Mouse (Mus musculus) megakaryocyte, embryonic 14.5 days (primary cell): ENCODE results near the gene Galp. TPM values are rescaled to one million over a fixed set of nuclear protein-coding genes. Genes with fewer than 3 reads are reported as not detected.

Source experiments
- H3K27me3 ChIP-seq: replicated peaks from 2 replicates; pipeline ENCODE3; 2012; ENCODE audit warnings: inconsistent platforms
- H3K36me3 ChIP-seq: replicated peaks from 2 replicates; pipeline ENCODE3; 2012; ENCODE audit warnings: low read length, inconsistent platforms, mixed read lengths
- H3K4me1 ChIP-seq: 2 replicates; pipeline ENCODE4 v1.6.1; 2012; ENCODE audit warnings: inconsistent platforms
- H3K4me3 ChIP-seq: replicated peaks from 2 replicates; pipeline ENCODE3; 2012; ENCODE audit warnings: moderate library complexity, mild to moderate bottlenecking, inconsistent platforms
- H3K9me3 ChIP-seq: 2 replicates; pipeline ENCODE4 v1.6.1; 2012; ENCODE audit warnings: inconsistent platforms
- FLI1 ChIP-seq: IDR thresholded peaks from 2 replicates; pipeline ENCODE4 v1.6.1; 2012; ENCODE audit warnings: low read length, inconsistent platforms, mixed read lengths
- GATA1 ChIP-seq: IDR thresholded peaks from 3 replicates; pipeline ENCODE4 v1.6.1; 2012; ENCODE audit warnings: mixed read lengths, low read length, inconsistent platforms, borderline replicate concordance
- polyA plus RNA-seq: library from polyadenylated mRNA; stranded (reverse); fragments of >175 nt; gene quantifications from 2 replicates; pipeline ENCODE4 v1.2.3, GENCODE M21; 2012; ENCODE audit warnings: low replicate concordance; ENCODE audit not compliant: insufficient read depth

The Galp gene
- polyA plus RNA-seq = not detected in 2 replicates

DNA sequence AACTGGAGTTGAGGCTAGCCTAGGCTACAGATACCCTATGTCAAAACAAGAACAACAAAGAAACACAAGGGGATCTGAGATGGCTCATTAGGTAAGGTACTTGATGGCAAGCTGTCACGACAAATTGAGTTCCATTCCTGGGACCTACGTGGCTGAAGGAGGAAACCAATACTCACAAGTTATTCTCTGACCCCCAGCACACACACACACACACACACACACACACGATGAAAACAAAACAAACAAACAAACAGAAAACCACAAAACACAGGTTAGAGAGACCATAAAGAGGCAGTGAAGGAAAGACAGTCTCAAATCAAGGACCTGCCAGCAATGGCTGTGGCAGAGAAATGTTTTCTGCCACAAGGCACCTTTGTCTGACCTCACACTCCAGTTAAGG lies at the start of gene Galp:
Galp (plus strand) TSS at position 301 of the 400 bp plus-strand sequence.
- H3K9me3 ChIP-seq = no peaks in the 10 kb centered on the region
- no peaks in the 10 kb centered on the region for H3K36me3 ChIP-seq
- TF ChIP-seq GATA1 (no peak), FLI1 (no peak)
- peak within 1 kb of the TSS; percentile 10 for H3K4me3 ChIP-seq
- peaks cover 9% of the 10 kb centered on the region for H3K27me3 ChIP-seq
- peaks cover 18% of the 10 kb centered on the region for H3K4me1 ChIP-seq

DNA sequence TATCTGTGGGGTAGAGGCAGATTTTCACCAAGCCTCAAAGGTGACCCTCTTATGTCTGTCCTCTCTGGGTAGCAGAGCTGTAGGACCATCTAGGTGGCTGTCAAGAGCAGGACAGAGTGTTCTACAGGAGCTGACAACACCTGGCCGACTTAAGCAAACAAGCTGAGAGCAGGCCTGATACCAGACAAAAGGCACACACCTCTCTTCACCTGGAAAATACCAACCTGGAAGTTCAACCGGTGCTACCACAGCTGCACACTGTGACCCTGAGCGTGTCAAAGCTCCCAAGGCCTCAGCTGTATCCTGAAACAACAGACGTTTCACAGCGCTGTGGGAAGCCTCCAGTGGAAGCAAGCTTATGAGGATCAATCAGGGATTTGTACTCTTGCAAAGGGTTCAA lies 49.2 kb upstream of the Galp start:
- peaks cover 98% of the 10 kb centered on the region for H3K4me1 ChIP-seq
- H3K9me3 ChIP-seq = no peaks in the 10 kb centered on the region
- TF ChIP-seq FLI1 = no peak
- no peak for TF ChIP-seq GATA1
- H3K36me3 ChIP-seq = peaks cover 9% of the 10 kb centered on the region
- H3K27me3 ChIP-seq = no peaks in the 10 kb centered on the region
- H3K4me3 ChIP-seq = no peak overlapping the region

DNA sequence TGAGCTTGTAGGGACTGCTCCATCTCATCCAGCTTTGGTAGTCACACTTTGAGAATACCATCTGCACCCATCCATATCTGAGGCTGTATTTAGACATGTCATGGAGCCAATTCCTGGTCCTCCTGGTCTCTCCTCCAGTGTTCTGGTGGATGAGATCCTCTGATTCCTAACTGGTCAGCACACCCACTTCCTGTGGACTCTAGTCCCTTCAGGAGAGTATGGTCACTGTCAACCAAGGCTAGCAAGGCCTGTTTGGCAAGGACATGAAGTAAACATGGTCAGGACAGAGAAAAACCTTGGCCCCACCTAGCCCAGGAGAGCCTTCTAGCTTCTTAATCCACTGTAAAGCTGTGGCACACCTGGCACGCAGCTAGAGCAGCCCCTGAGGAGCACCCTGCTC lies 45.6 kb upstream of the Galp start:
- H3K36me3 ChIP-seq = peaks cover 2% of the 10 kb centered on the region
- H3K4me3 ChIP-seq = peak overlapping the region; percentile 55
- H3K4me1 ChIP-seq = peaks cover 90% of the 10 kb centered on the region
- no peaks in the 10 kb centered on the region for H3K9me3 ChIP-seq
- H3K27me3 ChIP-seq = no peaks in the 10 kb centered on the region
- TF ChIP-seq FLI1 (no peak), GATA1 (no peak)

DNA sequence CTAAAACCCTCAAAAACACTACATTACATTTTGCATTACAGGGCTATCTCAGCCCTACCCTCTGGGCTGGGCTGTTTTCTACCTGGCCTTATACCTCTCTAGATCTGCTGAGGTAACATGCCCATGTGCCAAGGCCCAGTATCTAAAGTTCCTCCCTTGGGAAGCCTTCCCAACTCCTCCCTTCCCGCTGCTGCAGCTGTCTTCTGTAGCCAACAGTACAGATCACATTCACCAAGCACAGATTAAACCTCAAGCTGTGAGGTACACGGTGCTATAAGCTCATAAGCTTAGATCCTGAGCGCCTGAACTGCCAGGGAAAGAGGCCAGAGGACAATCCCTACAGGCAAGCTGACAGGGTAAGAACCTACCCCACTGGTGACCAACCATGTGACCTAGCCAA lies 44.9 kb upstream of the Galp start:
- peak overlapping the region; percentile 3 for H3K4me3 ChIP-seq
- H3K9me3 ChIP-seq = no peaks in the 10 kb centered on the region
- H3K27me3 ChIP-seq = no peaks in the 10 kb centered on the region
- H3K36me3 ChIP-seq = peaks cover 2% of the 10 kb centered on the region
- peaks cover 89% of the 10 kb centered on the region for H3K4me1 ChIP-seq
- TF ChIP-seq FLI1 = no peak
- no peak for TF ChIP-seq GATA1

DNA sequence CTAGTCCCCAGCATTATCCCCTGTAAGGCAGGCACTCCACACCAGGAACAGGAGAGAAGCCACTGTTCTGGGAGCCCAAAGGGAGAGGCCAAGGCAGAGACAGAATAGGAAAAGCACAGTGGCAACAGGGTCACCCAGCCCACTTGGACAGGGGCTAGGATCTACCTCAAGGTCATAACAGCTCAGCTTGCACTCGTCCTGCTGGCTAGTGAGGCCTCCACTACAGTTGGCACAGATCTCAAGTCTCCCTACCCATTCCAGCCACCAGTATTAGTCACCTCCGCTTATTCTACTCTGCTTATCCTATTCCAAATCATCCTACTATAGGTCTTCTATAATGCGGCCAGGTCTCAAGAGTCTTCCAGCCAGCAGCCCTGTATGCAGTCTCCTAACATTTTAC lies 43.8 kb upstream of the Galp start:
- Histone ChIP-seq H3K4me1 (peaks cover 87% of the 10 kb centered on the region), H3K9me3 (no peaks in the 10 kb centered on the region), H3K4me3 (peak overlapping the region; percentile 59), H3K27me3 (no peaks in the 10 kb centered on the region), H3K36me3 (peaks cover 2% of the 10 kb centered on the region)
- TF ChIP-seq FLI1 = no peak
- no peak for TF ChIP-seq GATA1

DNA sequence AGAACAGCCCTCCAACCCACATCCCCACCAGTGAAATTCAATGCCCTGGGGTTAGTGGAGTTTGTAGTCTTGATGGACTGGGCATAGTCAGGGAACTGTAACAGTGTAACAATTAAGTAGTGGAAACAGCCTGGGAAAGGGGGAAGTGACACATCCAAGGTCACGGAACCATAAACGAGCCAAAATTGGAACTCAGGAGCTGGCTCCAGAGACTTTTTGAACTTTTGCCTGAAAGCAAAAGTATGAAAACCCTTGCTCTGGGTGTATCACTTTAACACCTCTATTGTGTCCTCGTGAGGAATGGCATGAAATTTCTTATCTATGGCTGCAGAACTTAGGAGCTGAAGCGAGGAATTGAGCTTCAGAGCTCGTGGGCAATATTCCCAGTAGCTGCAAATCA lies 42.7 kb upstream of the Galp start:
- Histone ChIP-seq H3K4me1 (peaks cover 85% of the 10 kb centered on the region), H3K27me3 (no peaks in the 10 kb centered on the region), H3K9me3 (no peaks in the 10 kb centered on the region), H3K4me3 (peak overlapping the region; percentile 92), H3K36me3 (peaks cover 2% of the 10 kb centered on the region)
- TF ChIP-seq FLI1 (no peak), GATA1 (no peak)

DNA sequence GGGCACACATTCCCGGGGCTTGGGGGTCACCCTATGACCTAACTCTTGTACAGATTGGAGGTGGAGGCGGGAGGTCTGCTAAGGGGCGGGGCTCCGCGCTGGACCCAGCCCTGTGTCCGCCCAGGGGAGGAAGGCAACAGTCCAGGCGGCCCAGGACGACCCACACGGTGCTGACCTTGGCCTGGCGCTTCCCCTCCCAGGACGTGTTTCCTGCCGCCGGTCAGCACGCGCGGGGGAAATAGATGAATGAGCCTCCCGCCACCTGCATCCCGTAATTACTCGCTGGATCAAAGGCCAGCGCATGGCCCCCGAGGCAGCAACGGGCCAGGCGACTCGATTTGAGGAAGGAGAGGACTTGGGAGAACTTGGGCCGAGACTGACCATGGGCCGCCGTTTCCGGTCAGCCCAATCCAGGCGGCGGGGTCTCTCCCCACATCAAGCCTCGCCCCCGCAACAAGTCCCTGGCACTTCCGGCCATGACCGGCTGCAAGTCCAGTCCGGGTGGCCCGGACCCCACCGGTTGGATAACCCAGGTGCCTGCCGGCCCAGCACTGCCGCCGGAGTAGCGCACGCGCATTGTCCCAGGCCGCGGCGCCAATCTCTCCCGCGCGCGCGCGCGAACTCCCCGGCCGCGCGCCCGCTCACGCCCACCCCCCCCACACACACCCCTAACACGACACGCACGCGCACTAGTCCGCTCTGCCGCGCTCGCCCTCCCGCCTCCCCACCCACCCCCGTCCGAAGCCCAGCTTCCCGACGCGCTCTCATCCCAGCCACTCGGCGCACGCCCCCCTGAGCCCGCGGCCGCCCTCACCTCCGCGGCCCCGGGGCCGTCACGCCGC lies 41.6 kb upstream of the Galp start:
- Histone ChIP-seq H3K27me3 (no peaks in the 10 kb centered on the region), H3K4me1 (peaks cover 80% of the 10 kb centered on the region), H3K4me3 (peak overlapping the region; percentile 92), H3K36me3 (no peaks in the 10 kb centered on the region), H3K9me3 (no peaks in the 10 kb centered on the region)
- no peak for TF ChIP-seq GATA1
- no peak for TF ChIP-seq FLI1

DNA sequence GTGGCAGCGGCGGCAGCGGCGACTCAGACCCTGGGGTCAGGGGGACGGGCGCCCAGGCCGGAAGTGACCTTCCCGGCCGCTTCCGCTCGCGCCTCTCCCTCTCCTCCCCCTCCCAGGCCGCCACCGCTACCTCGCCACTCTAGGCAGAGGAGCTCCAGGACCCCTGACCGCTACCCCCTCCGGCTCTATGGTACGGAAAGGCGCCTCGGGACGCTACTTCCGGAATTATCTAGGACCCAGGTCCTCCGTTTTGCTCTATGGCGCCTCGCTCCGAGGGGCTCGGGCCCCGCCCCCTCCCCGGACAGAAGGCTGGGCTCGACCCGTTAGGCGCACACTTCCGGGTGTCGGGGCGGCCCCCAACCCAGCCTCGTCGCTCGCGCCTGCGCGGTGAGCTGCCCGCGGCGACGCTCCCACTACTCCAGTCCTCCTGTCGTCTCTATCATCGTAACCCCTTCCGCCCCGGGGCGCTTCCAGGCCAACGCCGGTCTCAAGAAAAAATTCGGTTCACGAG lies 40.9 kb upstream of the Galp start, which contains the start of gene Zfp787:
Zfp787 (minus strand) TSS at position 97 of the 511 bp plus-strand sequence.
- TF ChIP-seq FLI1 (peak; percentile 65; the same call in 1 of the 2 replicates), GATA1 (no peak)
- peaks cover 73% of the 10 kb centered on the region for H3K4me1 ChIP-seq

DNA sequence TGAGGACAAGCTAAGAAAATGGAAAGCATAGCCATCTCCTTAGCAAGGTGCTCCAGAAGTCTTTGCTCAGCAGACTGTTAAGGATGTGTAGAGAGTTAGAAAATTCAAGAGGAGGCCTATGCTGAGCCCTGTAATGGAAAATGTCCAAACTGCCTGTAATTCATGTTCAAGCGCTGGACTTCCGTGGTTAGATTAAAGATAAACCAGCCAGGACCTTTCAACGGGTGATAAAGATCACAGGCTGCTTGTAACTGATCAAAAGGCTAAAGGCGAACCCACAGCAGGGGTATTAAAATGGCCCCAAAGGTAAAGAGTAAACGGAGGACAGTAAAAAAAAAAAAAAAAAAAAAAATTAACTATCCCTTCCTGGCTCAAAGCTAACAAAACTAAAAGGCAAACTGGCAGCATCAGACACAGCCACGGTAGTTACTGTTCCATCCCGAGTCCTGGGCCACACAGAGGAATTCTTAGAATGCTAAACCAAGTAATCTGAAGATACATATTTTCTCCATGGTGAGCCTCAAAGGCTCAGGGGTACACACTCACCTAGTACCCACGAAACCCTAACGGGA lies 39.9 kb upstream of the Galp start:
- TF ChIP-seq FLI1 = no peak
- no peak for TF ChIP-seq GATA1
- H3K36me3 ChIP-seq = peaks cover 3% of the 10 kb centered on the region
- H3K4me1 ChIP-seq = peaks cover 62% of the 10 kb centered on the region
- no peaks in the 10 kb centered on the region for H3K9me3 ChIP-seq
- peak overlapping the region; percentile 92 for H3K4me3 ChIP-seq
- no peaks in the 10 kb centered on the region for H3K27me3 ChIP-seq

More for the DNA sequence above, 40.9 kb upstream of the Galp start, which contains the start of gene Zfp787:
- Histone ChIP-seq H3K36me3 (no peaks in the 10 kb centered on the region), H3K27me3 (no peaks in the 10 kb centered on the region), H3K9me3 (no peaks in the 10 kb centered on the region), H3K4me3 (peak within 1 kb of the TSS; percentile 92)

DNA sequence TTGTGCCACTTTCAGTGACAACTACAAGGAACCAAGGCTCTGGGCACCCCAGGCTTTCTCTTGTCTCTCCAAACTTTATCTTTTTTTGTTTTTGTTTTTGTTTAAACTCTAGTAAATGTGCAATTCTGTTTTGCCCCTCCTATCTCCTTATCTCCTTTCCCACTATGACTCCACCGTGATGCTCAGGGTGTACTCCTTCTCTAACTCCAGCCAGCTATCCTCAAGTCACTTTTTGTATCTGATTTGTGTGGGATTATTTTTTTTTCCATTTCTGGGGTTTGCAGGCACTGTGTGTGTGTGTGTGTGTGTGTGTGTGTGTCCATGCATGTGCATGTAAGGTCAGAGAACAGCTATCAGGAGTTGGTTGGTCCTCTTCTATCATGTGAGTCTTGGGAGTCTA lies 39.4 kb upstream of the Galp start:
- TF ChIP-seq GATA1 = no peak
- TF ChIP-seq FLI1 = no peak
- Histone ChIP-seq H3K4me1 (peaks cover 57% of the 10 kb centered on the region), H3K36me3 (peaks cover 6% of the 10 kb centered on the region), H3K4me3 (peak overlapping the region; percentile 18), H3K27me3 (no peaks in the 10 kb centered on the region), H3K9me3 (peaks cover 3% of the 10 kb centered on the region; the same call in 1 of the 2 replicates)

DNA sequence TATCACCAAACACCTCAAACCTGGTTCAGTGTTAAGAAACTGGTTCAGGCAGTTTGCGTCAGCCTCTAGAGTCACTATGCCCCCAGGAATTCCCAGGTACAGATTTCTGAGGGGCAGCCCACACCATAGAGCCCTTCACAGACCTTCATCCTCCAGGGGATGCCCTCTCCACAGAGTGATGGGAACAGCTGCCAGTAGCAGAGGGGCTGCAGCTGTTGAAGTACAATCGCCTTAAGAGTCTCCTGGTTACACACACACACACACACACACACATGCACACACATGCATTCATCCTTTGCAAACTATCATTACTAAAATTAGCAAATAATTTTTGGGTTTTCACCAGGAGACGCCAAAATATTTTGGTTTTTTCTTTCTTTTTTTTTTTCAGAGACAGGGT lies 37.3 kb upstream of the Galp start:
- no peak for TF ChIP-seq FLI1
- TF ChIP-seq GATA1 = no peak
- Histone ChIP-seq H3K36me3 (peaks cover 7% of the 10 kb centered on the region), H3K27me3 (no peaks in the 10 kb centered on the region), H3K4me3 (no peak overlapping the region), H3K4me1 (peaks cover 36% of the 10 kb centered on the region), H3K9me3 (peaks cover 4% of the 10 kb centered on the region; the same call in 1 of the 2 replicates)
